Mouse (Mus musculus): Measurements from ENCODE around the gene Atxn1. TPM values are rescaled to one million over a fixed set of nuclear protein-coding genes. Genes with fewer than 3 reads are reported as not detected.

Atxn1 gene
- total RNA-seq, 2 experiments from 2014 or later = 43.3 to 46.1 TPM

DNA sequence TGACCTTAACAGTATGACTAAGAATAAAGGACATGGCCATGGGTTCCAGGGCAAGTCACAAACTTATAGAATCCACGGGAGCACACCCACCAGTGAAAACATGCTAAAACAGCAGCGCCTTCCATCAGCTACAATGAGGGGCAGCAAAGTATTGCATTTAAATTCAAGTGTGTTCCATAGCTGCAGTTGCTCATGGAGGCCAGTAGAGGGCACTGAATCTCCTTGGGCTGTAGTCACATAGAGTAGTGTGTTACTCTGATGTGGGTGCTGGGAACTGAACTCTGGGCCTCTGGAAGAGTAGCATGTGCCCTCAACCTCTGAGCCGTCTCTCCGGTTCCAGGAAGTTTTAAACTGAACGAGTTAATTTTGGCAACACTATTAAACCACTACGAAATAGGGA, 268.8 kb downstream of the Atxn1 start:
- intact Hi-C loops (cut with DNase I) = no loop called here
- DNase-seq = no peak

DNA sequence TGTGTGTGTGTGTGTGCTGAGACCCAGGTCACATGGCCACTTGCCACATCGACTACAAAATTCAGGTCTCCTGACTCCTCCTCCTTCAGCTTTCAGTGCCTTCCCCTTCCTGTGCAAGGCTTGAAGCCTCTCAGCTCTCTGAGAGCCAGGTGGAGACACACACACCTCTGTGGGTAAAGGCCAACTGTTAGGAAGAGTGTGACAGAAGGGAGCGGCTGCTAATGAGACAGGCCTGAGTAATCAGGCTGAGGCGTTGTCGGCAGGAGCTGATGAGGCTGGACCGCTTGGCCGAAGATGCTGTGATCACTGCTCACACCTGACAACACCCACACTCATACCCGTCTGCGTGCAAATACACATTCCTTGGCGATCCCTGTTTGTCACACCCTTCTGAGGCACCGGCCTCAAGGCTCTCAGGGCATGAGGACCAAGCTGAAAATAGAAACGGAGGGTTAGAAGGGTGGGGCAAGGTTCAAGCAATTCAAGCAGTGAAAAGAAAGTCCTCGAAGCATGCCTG, 269.8 kb downstream of the Atxn1 start:
- intact Hi-C loops (cut with DNase I) = loop anchor here (5.0 kb wide), 2 partner anchors 58 to 123 kb away; no protein-coding TSS in a partner anchor
- DNase-seq = no peak

DNA sequence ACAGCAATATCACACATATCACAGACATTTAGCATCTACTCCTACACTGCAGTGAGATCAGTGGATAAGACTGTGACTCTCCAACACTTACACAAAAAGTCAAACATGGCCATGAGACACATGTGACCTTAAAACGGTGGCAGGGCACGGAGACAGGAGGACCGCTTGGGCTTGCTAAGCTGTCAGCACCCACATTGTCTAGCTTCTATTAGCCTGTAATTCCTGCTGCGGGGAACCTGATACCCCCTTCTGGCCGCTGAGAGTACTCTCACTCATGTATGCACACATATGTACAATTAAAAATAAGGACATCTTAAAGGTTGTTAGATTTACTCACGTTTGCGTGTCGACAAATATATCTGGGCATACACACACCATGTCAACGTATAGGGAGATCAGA, 270.9 kb downstream of the Atxn1 start:
- DNase-seq = no peak
- intact Hi-C loops (cut with DNase I) = loop anchor here (5.0 kb wide), 2 partner anchors 57 to 122 kb away; no protein-coding TSS in a partner anchor

DNA sequence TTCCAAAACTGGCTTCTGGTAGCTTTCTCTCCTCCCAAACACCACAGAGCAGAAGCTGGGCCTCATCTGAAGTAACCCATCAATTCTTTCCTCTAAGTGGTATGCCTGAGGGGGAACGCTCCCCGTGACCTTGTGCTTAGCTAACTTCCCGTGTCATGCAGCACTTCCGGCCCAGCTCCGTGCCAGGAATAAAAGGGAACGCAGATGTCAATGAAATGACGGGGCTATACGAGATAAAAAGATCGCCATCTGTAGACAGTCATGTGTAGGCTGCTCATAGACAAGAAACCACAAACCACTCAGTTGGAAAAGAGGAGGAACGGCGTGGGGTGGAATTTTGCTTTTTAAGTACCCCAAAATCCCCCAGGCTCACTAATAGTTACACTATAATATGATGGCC, 271.3 kb downstream of the Atxn1 start:
- intact Hi-C loops (cut with DNase I) = loop anchor here (5.0 kb wide), 2 partner anchors 56 to 121 kb away; no protein-coding TSS in a partner anchor
- DNase-seq = peak in 1 of 2 experiments; percentile 40

DNA sequence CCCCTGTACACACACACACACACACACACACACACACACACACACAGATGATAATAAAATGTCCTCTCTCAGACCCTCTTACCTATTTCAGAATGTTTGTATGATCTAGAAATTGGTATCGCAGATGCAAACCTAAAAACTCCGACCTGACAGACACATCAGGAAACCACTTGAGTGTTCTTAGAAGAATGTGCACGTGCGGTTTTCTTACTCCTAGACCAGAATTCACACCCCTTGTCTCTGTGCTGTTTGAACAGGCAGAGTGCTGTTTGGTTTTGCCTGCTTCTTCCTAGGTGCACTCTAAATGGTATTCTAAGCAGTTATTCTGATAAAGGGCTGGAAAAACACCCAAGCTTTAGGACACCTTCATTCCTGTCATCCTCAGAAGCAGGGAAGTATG, 271.7 kb downstream of the Atxn1 start:
- DNase-seq = no peak
- intact Hi-C loops (cut with DNase I) = loop anchor here (5.0 kb wide), 2 partner anchors 56 to 121 kb away; no protein-coding TSS in a partner anchor

DNA sequence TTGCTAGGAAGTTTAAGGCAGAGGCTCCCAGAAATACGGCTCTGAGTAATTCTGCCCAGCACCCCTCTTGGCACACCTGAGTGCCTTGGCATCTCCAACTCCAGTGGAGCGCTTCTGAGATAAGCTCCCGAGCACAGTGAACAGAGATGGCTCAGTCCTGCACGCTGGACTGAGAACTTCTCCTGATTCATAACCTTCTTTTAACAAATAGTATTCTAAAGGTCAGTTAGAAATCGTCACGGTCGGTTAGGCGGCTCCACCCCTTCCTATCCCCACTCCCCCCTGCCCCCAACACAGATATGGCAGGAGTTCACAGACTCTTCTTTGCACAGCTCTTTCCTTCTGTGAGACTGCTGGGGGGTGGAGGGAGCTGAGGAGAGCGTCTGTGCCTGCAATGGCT, 272.4 kb downstream of the Atxn1 start:
- peak; percentile 25 to 29 for DNase-seq
- intact Hi-C loops (cut with DNase I) = loop anchor here (5.0 kb wide), 2 partner anchors 55 to 120 kb away; no protein-coding TSS in a partner anchor

DNA sequence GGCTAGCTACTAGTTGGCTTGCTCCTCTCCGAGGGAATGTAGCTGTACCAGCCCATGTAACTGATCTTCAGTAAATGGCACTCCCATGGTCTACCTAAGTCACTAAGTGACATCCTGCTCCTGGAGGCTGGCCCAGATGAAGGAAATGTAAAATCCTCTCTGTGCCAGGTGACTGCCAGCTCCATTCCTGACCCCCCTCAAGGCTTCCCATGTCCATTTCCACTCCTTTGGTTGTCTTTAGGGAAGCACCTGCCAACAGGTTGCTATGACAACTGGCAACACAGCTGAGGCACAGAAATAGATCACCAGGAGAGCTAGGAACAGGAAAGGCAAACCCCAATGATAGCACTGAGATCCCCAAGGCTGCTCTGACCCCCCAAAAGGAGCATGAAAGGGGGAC, 274.4 kb downstream of the Atxn1 start:
- DNase-seq = peak in 1 of 2 experiments; percentile 42

DNA sequence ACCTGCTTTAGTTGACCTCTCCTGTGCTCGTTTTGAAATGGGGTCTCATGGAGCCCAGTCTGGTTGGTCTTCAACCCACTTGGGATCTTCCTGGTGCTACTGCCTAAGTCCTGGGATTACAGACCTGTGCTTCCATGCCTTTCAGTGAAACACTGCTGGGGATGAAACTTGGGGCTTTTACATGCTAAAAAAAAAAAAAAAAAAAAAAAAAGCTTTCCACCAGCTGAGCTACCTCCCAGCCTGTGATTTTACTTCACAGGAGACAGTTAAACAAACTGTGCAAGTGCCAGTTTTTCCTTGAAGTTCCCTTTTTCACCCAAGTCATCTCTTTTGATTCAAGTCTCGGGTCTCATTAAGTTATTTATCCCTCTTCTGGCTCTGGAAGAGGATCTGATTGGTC, 275.9 kb downstream of the Atxn1 start:
- intact Hi-C loops (cut with DNase I) = no loop called here
- no peak for DNase-seq

More for the DNA sequence above, 274.4 kb downstream of the Atxn1 start:
- intact Hi-C loops (cut with DNase I) = loop anchor here (5.0 kb wide), 2 partner anchors 53 to 118 kb away; no protein-coding TSS in a partner anchor

DNA sequence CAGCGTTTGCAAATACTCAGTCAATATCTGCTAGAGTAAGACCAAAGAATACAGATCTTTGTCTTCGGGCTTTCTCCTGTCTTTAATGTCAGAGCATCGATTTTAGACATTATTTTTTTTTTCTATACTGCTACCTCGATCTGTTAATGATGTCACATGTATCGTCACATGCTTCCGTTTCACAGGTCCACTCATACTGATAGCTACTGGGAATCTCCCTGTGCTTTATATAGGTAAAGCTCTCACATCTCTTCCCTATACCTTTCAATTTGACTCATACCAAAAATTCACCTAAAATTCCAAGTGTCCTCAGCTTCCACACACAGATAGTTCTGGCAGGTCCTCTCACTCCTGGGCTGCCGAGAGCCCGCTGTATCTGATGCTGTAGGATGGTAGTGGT, 277.2 kb downstream of the Atxn1 start:
- intact Hi-C loops (cut with DNase I) = no loop called here
- DNase-seq = no peak

DNA sequence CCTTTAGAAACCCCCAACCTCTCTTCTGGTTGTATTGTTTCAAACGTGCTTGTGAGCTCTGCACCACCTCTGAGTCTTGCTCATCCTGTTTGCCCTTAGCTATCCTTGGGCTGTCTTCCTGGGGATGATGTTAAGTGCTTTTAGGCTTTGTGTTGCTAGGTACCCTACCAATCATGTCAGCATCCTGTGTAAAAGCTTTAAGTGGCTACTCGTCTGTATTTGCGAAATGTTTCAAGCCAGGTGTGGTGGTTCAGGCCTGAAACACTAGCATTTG, 278.6 kb downstream of the Atxn1 start:
- intact Hi-C loops (cut with DNase I) = no loop called here
- DNase-seq = no peak

DNA sequence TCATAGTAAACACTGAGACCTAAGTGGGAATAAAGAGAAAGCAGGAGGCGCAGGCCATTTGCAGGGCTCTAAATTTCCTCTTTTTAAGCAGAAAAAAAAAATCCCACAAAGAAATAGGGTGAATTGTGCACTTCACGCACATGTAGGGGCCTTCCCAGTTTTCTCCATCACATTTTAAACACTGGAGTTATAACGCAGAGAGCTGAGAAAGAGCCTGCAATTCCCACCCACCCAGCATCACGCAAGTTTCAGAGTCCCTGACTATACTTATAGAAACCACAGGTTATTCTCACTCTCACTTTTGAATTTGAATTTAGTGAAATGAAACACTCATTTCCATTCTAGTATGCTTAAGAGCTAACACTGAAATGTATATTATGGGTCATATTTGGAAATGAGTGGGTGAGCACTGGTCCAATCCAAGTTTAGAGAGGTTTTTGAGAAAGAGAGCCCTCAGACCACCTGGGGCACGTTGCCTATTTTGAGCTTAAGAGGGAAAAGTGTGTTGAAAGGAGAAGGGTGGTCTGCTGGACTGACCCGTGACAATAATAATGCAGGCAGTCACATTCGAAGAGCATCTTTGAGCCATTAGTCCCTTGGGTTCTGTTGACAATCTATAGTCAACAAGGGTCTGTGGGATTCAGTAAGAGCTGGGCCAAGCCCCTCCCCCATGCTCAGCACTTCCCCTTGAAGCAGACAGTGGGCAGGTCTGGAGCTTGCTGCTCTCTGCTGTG, 279.1 kb downstream of the Atxn1 start:
- intact Hi-C loops (cut with DNase I) = no loop called here
- no peak for DNase-seq

DNA sequence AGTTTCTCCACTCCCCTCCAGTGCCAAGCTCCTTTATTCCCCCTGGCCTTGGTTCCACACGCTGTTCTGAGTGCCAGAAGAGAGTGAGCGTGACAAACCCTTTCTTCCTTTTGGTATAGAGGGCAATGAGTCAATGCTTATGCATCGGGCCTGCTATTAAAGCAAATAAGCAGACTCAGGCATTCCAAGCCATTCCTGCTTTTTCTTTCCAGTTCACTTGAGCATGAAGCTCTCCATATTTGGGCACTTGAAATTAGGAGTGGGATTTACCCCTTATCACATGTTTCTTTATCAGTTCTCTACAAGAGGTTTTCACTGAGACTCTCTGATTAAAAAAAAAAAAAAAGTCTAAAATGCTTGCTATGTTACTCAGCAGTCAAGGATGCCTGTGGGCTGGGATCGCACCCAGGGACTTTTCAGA, 279.9 kb downstream of the Atxn1 start:
- intact Hi-C loops (cut with DNase I) = loop anchor here (5.0 kb wide), 1 partner anchor 277 kb away; no protein-coding TSS in a partner anchor
- no peak for DNase-seq

DNA sequence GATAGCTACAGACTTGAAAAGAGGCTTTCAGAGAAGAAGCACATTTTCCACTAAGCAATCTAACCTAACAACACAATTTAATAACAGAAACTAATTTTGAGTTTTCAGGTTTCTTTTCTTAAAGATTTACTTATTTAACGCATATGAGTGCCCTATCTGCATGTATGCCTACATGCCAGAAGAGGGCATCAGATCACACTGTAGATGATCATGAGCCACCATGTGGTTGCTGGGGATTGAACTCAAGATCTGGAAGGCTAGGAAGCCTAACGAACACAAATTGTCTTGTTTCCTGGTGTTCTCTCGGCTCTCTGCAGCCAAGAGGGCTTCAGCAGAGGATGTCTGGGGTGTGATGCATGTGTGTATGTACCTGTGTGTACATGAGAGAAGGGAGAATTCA, 280.8 kb downstream of the Atxn1 start:
- intact Hi-C loops (cut with DNase I) = loop anchor here (5.0 kb wide), 1 partner anchor 278 kb away; no protein-coding TSS in a partner anchor
- DNase-seq = no peak

DNA sequence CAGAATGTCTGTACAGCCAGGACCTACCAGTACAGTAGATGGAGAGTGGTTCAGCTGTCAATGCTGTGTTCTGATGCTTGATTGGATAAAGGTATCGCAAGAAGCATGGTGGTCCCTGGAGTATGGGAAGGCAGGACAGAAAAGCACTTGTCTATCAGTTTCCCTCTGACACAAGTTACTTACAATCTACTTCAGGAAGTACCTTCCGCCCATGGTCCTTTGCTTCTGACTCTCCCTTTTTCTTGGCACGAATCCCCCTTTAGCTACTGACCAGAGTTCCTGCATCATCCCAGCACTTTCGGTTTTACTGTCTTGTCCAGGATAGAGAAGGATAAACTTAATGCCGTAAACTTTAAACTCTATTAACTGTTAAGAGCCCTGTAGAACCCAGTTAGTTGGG, 283.6 kb downstream of the Atxn1 start:
- peak; percentile 11 to 18 for DNase-seq
- intact Hi-C loops (cut with DNase I) = loop anchor here (5.0 kb wide), 1 partner anchor 281 kb away; no protein-coding TSS in a partner anchor

DNA sequence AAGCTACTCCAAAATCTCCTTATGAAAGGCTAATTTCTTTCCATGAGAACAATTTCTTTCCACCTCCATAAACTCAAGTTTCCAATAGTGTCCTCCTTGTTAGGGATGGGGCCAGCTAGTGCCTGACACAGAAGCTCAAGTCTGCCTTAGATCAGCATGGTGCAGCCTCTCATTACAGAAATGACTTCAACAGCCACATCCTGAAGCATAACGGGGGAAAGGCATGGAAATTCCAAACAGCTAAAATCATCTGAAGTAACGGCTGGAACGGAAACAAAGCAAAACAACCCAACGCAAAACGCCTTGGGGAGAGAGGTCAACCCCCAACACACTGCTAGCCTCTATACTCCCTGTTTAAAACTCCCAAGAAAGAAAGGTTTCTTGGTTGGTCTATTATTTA, 284.2 kb downstream of the Atxn1 start:
- peak; percentile 10 to 21 for DNase-seq

DNA sequence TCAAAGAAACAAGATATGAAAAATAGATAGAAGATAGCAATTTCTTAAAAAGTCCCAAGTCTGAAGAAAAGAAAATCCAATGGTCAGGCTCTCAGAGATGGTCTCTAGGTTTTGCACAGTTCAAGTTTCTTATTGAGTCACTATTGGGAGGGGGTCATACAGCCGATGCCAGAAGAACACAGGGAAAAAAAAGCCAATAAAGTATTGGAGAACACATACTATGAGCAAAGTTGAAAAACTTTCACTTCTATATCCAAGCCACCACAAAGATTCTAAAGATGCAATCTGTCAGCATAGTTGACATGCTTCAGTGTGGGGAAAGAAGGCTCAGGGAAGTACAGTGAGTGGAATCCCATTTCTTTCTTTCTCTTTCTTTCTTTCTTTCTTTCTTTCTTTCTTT, 285.7 kb downstream of the Atxn1 start:
- no peak for DNase-seq
- intact Hi-C loops (cut with DNase I) = no loop called here

More for the DNA sequence above, 284.2 kb downstream of the Atxn1 start:
- intact Hi-C loops (cut with DNase I) = loop anchor here (5.0 kb wide), 1 partner anchor 282 kb away; no protein-coding TSS in a partner anchor

DNA sequence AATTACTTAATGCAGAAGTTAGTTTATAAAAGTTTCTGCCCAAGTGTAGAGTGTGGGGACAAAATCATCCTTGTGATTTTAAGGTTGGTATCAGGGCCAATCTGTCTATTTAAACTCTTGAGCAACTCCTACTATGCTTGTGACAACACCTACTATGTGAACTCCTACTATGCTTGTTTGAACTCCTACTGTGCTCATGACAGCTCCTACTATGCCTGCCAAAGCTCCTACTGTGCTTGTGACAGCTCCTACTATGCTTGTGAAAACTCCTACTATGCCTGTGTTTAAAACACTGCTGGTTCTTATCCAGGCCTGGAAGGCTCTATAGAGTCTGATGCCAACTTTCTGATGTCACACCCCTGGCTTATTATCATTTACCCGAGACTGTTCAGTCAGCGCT, 292.2 kb downstream of the Atxn1 start:
- intact Hi-C loops (cut with DNase I) = no loop called here
- peak in 1 of 2 experiments; percentile 23 for DNase-seq

DNA sequence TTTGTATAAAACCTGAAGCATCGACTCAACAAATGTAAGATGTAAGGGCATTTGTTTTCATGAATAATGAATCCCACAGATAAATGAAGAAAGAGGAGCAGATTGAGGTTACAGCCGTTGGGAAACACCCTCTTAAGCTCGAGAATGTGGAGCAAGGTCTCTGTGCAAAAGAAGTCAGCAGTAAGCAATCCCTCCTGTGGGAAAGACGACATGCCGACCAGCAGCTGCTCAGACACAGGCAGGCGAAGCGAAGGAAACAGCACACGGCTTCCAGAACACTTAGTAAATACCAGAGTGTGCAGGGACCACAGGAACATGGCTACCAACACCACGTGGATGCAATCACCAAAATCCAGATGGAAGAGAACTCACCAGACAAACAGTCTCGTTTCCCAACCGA, 294.8 kb downstream of the Atxn1 start:
- intact Hi-C loops (cut with DNase I) = no loop called here
- no peak for DNase-seq

DNA sequence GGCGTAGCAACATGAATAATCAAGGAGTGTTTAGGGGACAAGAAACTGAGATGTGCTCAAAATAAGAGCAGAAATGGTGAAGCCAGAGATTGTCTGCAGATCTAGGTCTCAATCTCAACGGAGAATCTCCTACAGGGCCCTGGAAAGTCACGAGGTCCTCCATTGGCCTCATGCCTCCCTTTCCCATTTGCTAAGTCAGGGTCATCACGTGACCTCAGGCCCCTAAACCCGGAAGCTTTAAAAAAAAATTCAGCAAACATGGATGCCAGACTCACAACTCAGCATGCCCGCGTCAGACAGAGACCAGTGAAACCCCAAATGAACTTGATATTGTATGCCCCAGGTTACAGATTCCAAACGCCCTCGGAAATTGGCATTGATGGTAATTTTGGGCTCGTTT, 302.0 kb downstream of the Atxn1 start:
- no peak for DNase-seq
- intact Hi-C loops (cut with DNase I) = no loop called here

DNA sequence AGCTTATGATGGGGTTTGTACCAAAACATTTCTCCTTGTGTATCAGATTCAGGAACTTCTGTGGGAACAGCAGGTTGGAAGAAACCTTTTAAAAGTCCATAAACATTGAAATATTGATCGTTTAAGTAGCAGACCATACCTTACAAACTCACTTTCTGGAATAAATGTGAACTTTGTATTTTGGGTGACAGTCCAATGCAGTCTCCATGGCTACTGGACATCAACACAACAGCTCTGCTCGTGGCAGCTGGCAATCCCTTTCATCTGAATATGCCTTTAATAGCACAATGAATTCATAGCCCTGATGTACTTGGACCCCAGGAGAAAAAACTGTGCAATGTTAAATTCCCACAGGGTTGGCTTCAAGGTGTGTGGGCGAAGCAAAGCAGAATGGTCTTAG, 302.6 kb downstream of the Atxn1 start:
- intact Hi-C loops (cut with DNase I) = no loop called here
- no peak for DNase-seq

DNA sequence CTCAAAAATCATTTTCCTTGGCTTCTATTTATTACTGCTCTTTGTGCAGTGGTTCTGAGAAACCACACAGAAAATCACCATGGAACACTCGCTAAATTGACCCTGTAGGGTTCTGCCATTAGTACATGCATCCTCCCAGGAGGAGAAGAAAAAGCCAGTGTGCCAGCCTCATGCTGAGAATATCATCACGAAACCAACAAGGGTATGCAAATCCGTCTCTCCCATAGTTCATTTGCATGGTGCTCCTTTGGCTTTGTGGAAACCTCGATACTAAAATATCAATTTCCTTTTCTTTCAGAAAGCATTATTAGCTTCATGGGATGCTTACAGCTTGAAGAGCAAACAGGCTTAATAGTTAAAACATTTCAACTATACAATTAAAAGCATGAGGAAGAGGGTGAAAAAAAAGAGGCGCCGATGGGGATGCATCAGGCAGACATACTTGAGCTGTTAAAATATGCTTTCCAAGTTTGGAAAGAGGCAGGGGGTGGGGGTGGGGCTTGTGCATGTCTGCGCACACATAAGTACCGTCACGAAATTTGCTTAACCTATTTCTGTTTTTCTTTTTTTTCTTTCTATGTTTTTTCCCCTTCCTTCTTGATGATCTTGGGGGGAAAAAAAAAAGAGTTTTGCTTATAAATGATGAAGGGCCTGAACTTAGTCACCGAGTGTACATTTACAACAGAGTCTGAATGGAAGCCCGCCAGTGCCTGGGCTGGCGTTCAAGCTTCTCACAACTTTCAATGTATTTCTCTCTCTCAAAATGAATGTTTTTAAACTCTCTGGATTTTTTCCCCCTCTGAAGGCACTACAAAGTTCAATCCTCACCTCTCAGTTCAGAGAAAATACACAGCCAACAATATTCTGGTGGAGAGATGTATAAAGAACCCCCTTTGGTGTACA, 303.3 kb downstream of the Atxn1 start:
- DNase-seq = no peak
- intact Hi-C loops (cut with DNase I) = no loop called here
